Mouse (Mus musculus) G1E (cell line): ENCODE results near the gene Syt2. TPM values are rescaled to one million over a fixed set of nuclear protein-coding genes. Genes with fewer than 3 reads are reported as not detected.

Source experiments
- ATAC-seq: 2 replicates; pipeline ENCODE4 v1.8.0; 2016; ENCODE audit warnings: mild to moderate bottlenecking; ENCODE audit not compliant: insufficient number of reproducible peaks, poor library complexity, low FRiP score, severe bottlenecking; ENCODE audit errors: extremely low read depth
- DNase-seq: peaks from one replicate; pipeline ENCODE4 v3.0.0; 2012; ENCODE audit warnings: low spot score
- H3K27me3 ChIP-seq: 2 replicates; pipeline ENCODE4 v1.6.1; 2012; ENCODE audit warnings: mild to moderate bottlenecking, low read length, inconsistent platforms; ENCODE audit not compliant: insufficient read depth
- H3K36me3 ChIP-seq: replicated peaks from 2 replicates; pipeline ENCODE3; 2012; ENCODE audit warnings: mild to moderate bottlenecking, inconsistent platforms
- H3K4me1 ChIP-seq: 2 replicates; pipeline ENCODE4 v1.6.1; 2012; ENCODE audit warnings: low read depth, low read length, inconsistent platforms, mixed read lengths; ENCODE audit not compliant: insufficient read depth
- H3K4me3 ChIP-seq: 2 replicates; pipeline ENCODE4 v1.5.1; 2012; ENCODE audit warnings: low read depth, mild to moderate bottlenecking, inconsistent platforms, low read length, moderate library complexity, mixed read lengths
- H3K9me3 ChIP-seq: replicated peaks from 2 replicates; pipeline ENCODE4 v1.6.1; 2012; ENCODE audit warnings: inconsistent platforms
- CTCF ChIP-seq: IDR thresholded peaks from 2 replicates; pipeline ENCODE4 v1.5.1; 2012; ENCODE audit warnings: low read depth, low read length, inconsistent platforms, mixed read lengths
- GATA1 ChIP-seq: IDR thresholded peaks from 2 replicates; pipeline ENCODE4 v1.6.1; 2012; ENCODE audit warnings: borderline replicate concordance, low read length, inconsistent platforms, mixed read lengths
- GATA2 ChIP-seq: IDR thresholded peaks from 2 replicates; pipeline ENCODE4 v1.6.1; 2012; ENCODE audit warnings: low read depth, low read length, inconsistent platforms, borderline replicate concordance
- POLR2AphosphoS5 ChIP-seq: IDR thresholded peaks from 2 replicates; pipeline ENCODE4 v1.6.1; 2012; ENCODE audit warnings: low read depth, low read length, inconsistent platforms; ENCODE audit not compliant: insufficient replicate concordance
- TAL1 ChIP-seq: conservative IDR thresholded peaks from 2 replicates; pipeline ENCODE4 v1.6.1; 2012; ENCODE audit warnings: low read depth, low read length, inconsistent platforms, mixed read lengths
- polyA plus RNA-seq: library from polyadenylated mRNA; stranded (reverse); fragments of >175 nt; gene quantifications from 2 replicates; pipeline ENCODE4 v1.2.3, GENCODE M21; 2012
- total RNA-seq, 2 experiments: library from RNA; stranded (forward) in 1 of 2; stranded (reverse) in 1 of 2; fragments of 200-1000 nt in 1 of 2; fragments of >200 nt in 1 of 2; fragmentation: Nextera tagmentation in 1 of 2; gene quantifications; 2 replicates each; pipeline ENCODE4 v1.2.3; 2014 to 2017

The Syt2 gene
- total and polyA plus RNA-seq, 3 experiments: 0.66 TPM; not detected in 2

DNA sequence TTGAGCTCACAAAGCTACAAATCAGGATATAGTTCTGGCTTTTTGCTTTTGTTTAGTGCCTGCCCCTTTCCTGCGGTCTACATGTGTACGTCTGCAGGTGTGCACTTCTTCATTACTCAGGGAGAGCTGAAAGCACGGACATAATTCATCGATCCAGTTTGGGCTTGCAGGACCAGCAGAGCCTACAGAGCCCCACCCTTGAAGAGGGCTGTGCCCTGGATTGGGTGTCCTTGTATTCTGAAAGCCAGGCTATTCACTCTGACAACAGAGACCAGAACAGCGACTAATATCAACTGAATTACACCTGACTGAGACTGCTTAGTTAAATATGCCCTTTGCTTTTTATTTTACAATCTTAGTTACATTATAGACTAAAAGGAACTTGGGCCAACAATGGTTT is 87.2 kb downstream of the Syt2 start:
- DNase-seq: no peak
- no peak overlapping the region for H3K4me3 ChIP-seq
- H3K27me3 ChIP-seq: peaks cover 28% of the 10 kb centered on the region
- no peaks in the 10 kb centered on the region for H3K4me1 ChIP-seq
- peaks cover 5% of the 10 kb centered on the region; the same call in 1 of the 2 replicates for H3K9me3 ChIP-seq
- no peaks in the 10 kb centered on the region for H3K36me3 ChIP-seq
- TF ChIP-seq GATA2 (no peak), POLR2AphosphoS5 (no peak), CTCF (no peak), TAL1 (no peak), GATA1 (no peak)
- no peak for ATAC-seq

DNA sequence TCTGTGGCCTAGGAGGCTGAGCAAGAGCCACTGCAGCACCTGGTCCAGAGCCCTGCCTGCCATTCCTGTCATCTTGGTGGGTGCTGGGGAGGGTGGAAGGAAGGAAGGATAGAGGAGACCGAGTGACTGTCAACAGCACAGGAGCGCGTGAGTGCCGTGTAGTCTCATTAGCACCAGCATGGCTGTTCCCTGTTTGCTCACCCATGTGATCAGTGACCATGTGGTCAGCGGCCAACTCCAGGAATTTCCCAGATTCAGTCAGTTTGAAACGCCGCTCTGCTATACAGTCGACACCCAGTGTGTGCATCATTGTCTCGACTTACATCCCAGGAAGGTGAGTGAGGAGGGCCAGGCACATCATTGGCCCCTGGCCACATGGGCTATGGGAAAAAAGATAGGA is 91.0 kb downstream of the Syt2 start:
- Histone ChIP-seq H3K9me3 (peaks cover 5% of the 10 kb centered on the region; the same call in 1 of the 2 replicates), H3K27me3 (peaks cover 30% of the 10 kb centered on the region), H3K36me3 (no peaks in the 10 kb centered on the region), H3K4me1 (peaks cover 16% of the 10 kb centered on the region), H3K4me3 (no peak overlapping the region)
- ATAC-seq: no peak
- DNase-seq: no peak
- TF ChIP-seq POLR2AphosphoS5 (no peak), TAL1 (no peak), CTCF (no peak), GATA1 (no peak), GATA2 (no peak)

DNA sequence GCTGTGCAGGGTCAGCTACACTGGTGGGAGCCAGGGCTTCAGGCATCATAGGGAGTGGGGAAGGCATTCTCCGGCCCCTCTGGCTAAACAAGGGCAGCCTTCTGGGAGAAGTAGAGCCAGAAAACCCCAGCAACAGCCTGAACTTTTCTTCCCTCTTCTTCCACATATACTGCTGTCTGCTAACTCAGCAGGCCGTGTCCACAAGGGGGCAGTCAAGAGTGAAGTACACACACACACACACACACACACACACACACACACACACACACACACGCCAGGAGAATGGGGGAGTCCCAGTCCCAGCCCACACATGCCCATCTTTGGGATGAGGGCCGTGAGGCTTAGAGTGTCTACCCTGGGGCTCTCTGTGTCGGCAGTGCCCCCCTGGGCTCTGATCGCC is 95.0 kb downstream of the Syt2 start:
- no peak for ATAC-seq
- Histone ChIP-seq H3K36me3 (no peaks in the 10 kb centered on the region), H3K4me1 (peaks cover 31% of the 10 kb centered on the region), H3K4me3 (peak overlapping the region; percentile 57; the same call in 1 of the 2 replicates), H3K27me3 (peaks cover 41% of the 10 kb centered on the region), H3K9me3 (no peaks in the 10 kb centered on the region)
- TF ChIP-seq GATA1 (no peak), CTCF (no peak), TAL1 (no peak)
- DNase-seq: no peak

DNA sequence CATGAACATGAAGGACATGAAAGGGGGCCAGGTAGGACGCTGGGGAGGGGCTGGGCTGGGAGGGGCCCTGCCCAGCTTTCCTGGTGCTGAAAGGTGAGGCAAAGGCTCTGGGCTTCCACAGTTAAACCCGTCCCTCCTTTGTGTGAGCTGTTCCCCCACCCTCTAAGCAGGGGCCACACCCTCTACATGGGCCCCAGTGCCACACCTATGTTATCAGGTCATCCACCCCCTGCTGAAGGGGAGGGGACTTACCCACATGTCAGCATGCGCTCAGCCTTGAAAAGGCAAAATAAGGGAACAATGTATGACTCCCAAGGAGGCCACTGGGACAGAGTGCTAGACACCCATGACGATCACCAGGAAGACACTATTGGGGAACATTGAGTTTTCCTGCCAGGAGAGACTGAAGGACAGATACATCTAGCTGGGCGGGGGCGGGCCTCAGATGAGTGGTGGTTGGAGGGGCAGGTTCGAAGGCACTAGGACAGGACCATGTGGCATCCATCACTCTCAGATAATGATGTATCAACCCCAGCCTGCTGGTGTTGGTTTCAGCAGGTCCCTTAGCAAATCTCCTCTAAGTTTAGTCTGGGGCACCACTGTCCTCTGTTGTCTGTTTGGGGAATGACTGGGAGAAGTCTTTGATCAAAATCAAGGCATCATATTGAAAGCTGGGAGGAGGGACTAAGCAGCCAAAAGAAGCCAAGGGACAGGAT is 95.6 kb downstream of the Syt2 start:
- TF ChIP-seq POLR2AphosphoS5 (no peak), CTCF (no peak), TAL1 (no peak)
- Histone ChIP-seq H3K4me3 (peak overlapping the region; percentile 57; the same call in 1 of the 2 replicates), H3K36me3 (no peaks in the 10 kb centered on the region), H3K4me1 (peaks cover 31% of the 10 kb centered on the region), H3K9me3 (no peaks in the 10 kb centered on the region), H3K27me3 (peaks cover 42% of the 10 kb centered on the region)
- DNase-seq (peak; percentile 70), ATAC-seq (peak; percentile 77)

DNA sequence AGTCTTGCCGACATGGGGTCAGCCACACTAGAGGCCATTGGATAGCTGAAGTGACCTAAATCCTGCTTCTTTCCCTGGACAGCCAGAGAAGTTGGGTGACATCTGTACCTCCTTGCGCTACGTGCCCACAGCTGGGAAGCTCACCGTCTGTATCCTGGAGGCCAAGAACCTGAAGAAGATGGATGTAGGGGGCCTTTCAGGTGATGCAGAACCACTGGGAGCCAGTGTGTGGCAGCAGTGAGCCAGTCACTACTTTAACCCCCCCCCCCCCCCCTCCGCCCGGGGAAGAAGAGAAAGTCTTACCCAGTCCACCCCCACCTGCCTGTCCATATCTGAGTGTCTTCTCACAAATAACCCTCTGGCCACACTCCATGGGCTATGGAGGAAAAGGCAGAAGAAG is 99.2 kb downstream of the Syt2 start:
- ATAC-seq (no peak), DNase-seq (peak; percentile 56)
- no peaks in the 10 kb centered on the region for H3K9me3 ChIP-seq
- no peak for TF ChIP-seq POLR2AphosphoS5
- peak; percentile 68; the same call in 1 of the 2 replicates for TF ChIP-seq CTCF
- peaks cover 36% of the 10 kb centered on the region for H3K4me1 ChIP-seq
- peaks cover 46% of the 10 kb centered on the region for H3K27me3 ChIP-seq
- H3K36me3 ChIP-seq: no peaks in the 10 kb centered on the region
- no peak overlapping the region for H3K4me3 ChIP-seq

DNA sequence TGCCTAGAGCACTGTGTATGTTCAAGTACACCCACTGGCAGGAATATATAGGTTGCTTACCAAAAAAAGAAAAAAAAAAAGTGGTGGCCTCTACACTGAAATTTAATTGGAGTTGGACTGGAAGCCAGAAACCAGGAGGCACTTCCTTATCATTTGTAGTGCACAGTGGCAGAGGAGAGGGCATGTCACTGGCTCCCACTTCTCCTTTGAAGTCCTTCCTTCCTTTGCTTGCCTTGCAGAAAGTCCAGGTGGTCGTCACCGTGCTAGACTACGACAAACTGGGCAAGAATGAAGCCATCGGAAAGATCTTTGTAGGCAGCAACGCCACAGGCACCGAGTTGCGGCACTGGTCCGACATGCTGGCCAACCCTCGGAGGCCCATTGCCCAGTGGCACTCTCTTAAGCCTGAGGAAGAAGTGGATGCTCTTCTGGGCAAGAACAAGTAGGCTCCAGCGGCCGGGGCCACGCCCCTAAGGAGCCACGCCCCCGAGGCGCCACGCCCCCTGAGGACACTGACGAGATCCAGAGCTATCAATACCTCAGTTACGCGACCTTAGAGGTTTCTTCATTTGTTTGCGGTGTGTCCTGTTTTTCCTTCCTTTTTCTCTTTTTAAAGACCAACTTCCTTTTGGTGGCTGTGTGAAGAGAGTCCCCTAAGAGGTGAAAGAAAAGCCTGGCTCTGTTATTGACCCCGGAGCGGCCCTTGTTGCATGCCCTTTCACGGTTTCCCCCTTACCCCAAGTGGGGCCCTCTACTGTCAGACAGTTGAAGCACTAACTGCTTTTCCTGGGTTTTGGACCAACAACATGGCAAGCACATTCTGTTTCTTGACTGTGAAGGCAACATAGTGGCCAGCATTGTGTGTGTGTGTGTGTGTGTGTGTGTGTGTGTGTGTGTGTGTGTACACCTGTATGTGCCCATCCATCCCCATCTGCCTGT is 101.0 kb downstream of the Syt2 start:
- Histone ChIP-seq H3K9me3 (no peaks in the 10 kb centered on the region), H3K4me1 (peaks cover 19% of the 10 kb centered on the region), H3K4me3 (no peak overlapping the region; the same call in 1 of the 2 replicates), H3K36me3 (no peaks in the 10 kb centered on the region), H3K27me3 (peaks cover 55% of the 10 kb centered on the region)
- ATAC-seq (no peak), DNase-seq (no peak)
- TF ChIP-seq TAL1 (no peak), POLR2AphosphoS5 (no peak), CTCF (no peak)
